Mouse (Mus musculus) limb, embryonic 12.5 days (tissue): ENCODE data around the gene Clec9a. TPM values are rescaled to one million over a fixed set of nuclear protein-coding genes. Genes with fewer than 3 reads are reported as not detected.

ENCODE experiments used
- ATAC-seq: fragments of 200-750 bp; cut with Nextera tagmentation; 2 replicates; pipeline ENCODE4 v1.8.0; 2017; ENCODE audit warnings: low read depth, moderate TSS enrichment; ENCODE audit not compliant: insufficient number of reproducible peaks, insufficient read depth, low FRiP score, low TSS enrichment
- H3K27ac ChIP-seq: fragments of 300-500 bp; sonication (generic); 2 replicates; pipeline ENCODE4 v1.5.1; 2016; ENCODE audit warnings: mild to moderate bottlenecking, moderate library complexity
- H3K27me3 ChIP-seq: fragments of 300-500 bp; sonication (generic); 2 replicates; pipeline ENCODE4 v1.6.1; 2016; ENCODE audit warnings: mild to moderate bottlenecking, moderate library complexity
- H3K36me3 ChIP-seq: fragments of 300-500 bp; sonication (generic); 2 replicates; pipeline ENCODE4 v1.6.1; 2016; ENCODE audit warnings: mild to moderate bottlenecking, moderate library complexity
- H3K4me1 ChIP-seq: fragments of 300-500 bp; sonication (generic); replicated peaks from 2 replicates; pipeline ENCODE4 v1.6.1; 2016
- H3K4me2 ChIP-seq: fragments of 300-500 bp; sonication (generic); 2 replicates; pipeline ENCODE4 v1.6.1; 2016; ENCODE audit warnings: mild to moderate bottlenecking, moderate library complexity
- H3K4me3 ChIP-seq: fragments of 300-500 bp; sonication (generic); replicated peaks from 2 replicates; pipeline ENCODE4 v1.5.1; 2016; ENCODE audit warnings: mild to moderate bottlenecking
- H3K9ac ChIP-seq: fragments of 300-500 bp; sonication (generic); replicated peaks from 2 replicates; pipeline ENCODE4 v1.6.1; 2016; ENCODE audit warnings: mild to moderate bottlenecking, moderate library complexity
- H3K9me3 ChIP-seq: fragments of 300-500 bp; sonication (generic); 2 replicates; pipeline ENCODE4 v1.6.1; 2016; ENCODE audit warnings: mild to moderate bottlenecking, moderate library complexity
- WGBS: fragments of 180-500 bp; shearing (Covaris S2); methylation state at CpG from one replicate; pipeline ENCODE4 v1.1.7; 2016; 5-methylcytosine and 5-hydroxymethylcytosine counted together
- polyA plus RNA-seq: library from polyadenylated mRNA; unstranded; fragments of >200 nt; fragmentation: Nextera tagmentation; extraction: Ambion mirVana; gene quantifications from 2 replicates; pipeline ENCODE4 v1.2.1, GENCODE M21; 2016

The Clec9a gene
- polyA plus RNA-seq, 1 experiment from 2014 or later = 0.10 TPM

- no peaks in the 10 kb centered on the region for H3K36me3 ChIP-seq
- H3K4me3 ChIP-seq = no peak overlapping the region
- no peak overlapping the region for H3K27ac ChIP-seq
- H3K9ac ChIP-seq = no peak overlapping the region
- no peak for ATAC-seq
- WGBS = 65% methylated on average over 5 of the region's 5 CpGs
- H3K9me3 ChIP-seq = no peaks in the 10 kb centered on the region
- H3K4me1 ChIP-seq = peaks cover 11% of the 10 kb centered on the region
- no peaks in the 10 kb centered on the region for H3K27me3 ChIP-seq
- no peak overlapping the region for H3K4me2 ChIP-seq
These were observed 16.6 kb downstream of the Clec9a start for GRCm38 (mm10) chr6:129425217-129425616.

DNA sequence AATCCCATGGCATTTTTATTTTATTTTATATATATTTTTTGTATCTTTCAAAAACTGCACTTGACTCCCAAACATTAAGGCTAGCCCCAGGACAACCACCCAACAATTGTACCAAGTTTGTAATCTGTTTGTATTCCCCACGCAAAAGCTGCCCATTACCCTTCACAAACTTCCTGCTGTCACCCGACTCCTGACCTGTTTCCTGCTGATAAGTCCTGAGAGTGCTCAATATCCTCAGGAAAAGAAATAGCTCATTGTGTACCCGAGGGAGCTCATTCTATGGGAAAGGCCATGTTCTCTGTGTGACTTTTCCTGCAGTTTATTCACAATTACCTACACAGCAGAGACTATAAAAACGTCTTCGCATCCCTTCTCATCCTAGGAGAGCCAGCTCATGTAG is 17.1 kb downstream of the Clec9a start:
- Histone ChIP-seq H3K9me3 (no peaks in the 10 kb centered on the region), H3K4me2 (no peak overlapping the region), H3K27me3 (no peaks in the 10 kb centered on the region), H3K36me3 (no peaks in the 10 kb centered on the region), H3K27ac (no peak overlapping the region), H3K4me1 (peaks cover 11% of the 10 kb centered on the region), H3K9ac (no peak overlapping the region), H3K4me3 (no peak overlapping the region)
- ATAC-seq = no peak
- 22% methylated on average over 5 of the region's 5 CpGs for WGBS

GRCm38 (mm10) chr6:129427281-129427680 is 18.6 kb downstream of the Clec9a start:
- Histone ChIP-seq H3K9ac (no peak overlapping the region), H3K36me3 (no peaks in the 10 kb centered on the region), H3K9me3 (no peaks in the 10 kb centered on the region), H3K4me2 (no peak overlapping the region), H3K4me3 (no peak overlapping the region), H3K4me1 (peaks cover 11% of the 10 kb centered on the region), H3K27ac (no peak overlapping the region), H3K27me3 (no peaks in the 10 kb centered on the region)
- 80% methylated on average over 4 of the region's 4 CpGs for WGBS
- ATAC-seq = no peak

- H3K4me2 ChIP-seq = no peak overlapping the region
- H3K27me3 ChIP-seq = no peaks in the 10 kb centered on the region
- no peak overlapping the region for H3K27ac ChIP-seq
- H3K9me3 ChIP-seq = no peaks in the 10 kb centered on the region
- H3K4me3 ChIP-seq = no peak overlapping the region
- no peak for ATAC-seq
- WGBS = 87% methylated on average over 5 of the region's 5 CpGs
- H3K9ac ChIP-seq = no peak overlapping the region
- no peaks in the 10 kb centered on the region for H3K36me3 ChIP-seq
- no peaks in the 10 kb centered on the region for H3K4me1 ChIP-seq
These were observed 25.6 kb downstream of the Clec9a start for GRCm38 (mm10) chr6:129434239-129434638.

- H3K4me2 ChIP-seq = no peak overlapping the region
- ATAC-seq = no peak
- H3K9me3 ChIP-seq = no peaks in the 10 kb centered on the region
- H3K27ac ChIP-seq = no peak overlapping the region
- no peaks in the 10 kb centered on the region for H3K27me3 ChIP-seq
- H3K9ac ChIP-seq = no peak overlapping the region
- no peak overlapping the region for H3K4me3 ChIP-seq
- H3K4me1 ChIP-seq = no peaks in the 10 kb centered on the region
- WGBS = 93% methylated on average over 3 of the region's 3 CpGs
- H3K36me3 ChIP-seq = no peaks in the 10 kb centered on the region
These were observed 27.4 kb downstream of the Clec9a start for GRCm38 (mm10) chr6:129436025-129436424.

DNA sequence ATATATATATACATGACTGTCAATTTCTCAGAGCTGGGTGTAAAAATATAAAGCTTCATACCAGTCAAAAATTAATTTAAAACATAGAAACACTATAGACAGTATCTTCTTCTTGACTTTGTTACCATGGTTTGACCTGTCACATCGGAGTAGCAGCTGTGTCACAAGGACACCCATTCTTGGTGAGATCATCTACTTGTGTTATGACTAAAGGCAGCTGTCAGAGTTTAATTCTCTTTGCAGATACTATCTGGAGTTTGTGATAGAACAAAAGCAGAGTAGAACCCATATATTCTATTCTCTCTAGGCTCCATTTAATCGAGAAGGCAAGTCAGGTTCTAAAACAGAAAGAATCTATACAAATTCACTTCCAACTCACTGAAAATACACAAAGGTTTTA is 29.4 kb downstream of the Clec9a start:
- no peaks in the 10 kb centered on the region for H3K27me3 ChIP-seq
- H3K9me3 ChIP-seq = no peaks in the 10 kb centered on the region
- H3K4me1 ChIP-seq = no peaks in the 10 kb centered on the region
- no peaks in the 10 kb centered on the region for H3K36me3 ChIP-seq
- H3K4me2 ChIP-seq = no peak overlapping the region
- no peak overlapping the region for H3K27ac ChIP-seq
- no peak overlapping the region for H3K4me3 ChIP-seq
- WGBS = 85% methylated on average over 2 of the region's 2 CpGs
- ATAC-seq = no peak
- no peak overlapping the region for H3K9ac ChIP-seq

DNA sequence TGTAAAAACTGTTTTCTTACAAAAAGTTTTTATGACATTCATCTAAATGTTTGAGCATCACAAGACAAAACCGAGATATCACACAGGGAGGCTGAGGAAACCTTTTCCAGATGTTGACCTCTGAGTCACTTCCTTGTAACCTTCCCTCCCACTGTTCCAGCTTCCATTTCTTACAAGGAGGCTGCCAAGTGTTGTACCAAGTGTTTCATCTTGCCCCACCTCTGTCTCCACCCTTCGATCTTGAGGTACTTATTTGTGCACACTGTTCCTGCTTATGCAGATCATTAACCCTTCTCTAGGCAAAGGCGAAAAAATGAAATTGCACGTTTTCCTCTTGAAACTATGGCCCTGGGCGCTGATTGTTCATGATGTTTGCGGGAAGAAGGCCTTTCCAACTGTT is 41.1 kb downstream of the Clec9a start:
- ATAC-seq = no peak
- H3K27me3 ChIP-seq = no peaks in the 10 kb centered on the region
- H3K36me3 ChIP-seq = no peaks in the 10 kb centered on the region
- no peak overlapping the region for H3K4me3 ChIP-seq
- no peaks in the 10 kb centered on the region for H3K4me1 ChIP-seq
- H3K27ac ChIP-seq = no peak overlapping the region
- WGBS = 45% methylated on average over 6 of the region's 6 CpGs
- H3K9me3 ChIP-seq = no peaks in the 10 kb centered on the region
- H3K9ac ChIP-seq = no peak overlapping the region
- H3K4me2 ChIP-seq = no peak overlapping the region

DNA sequence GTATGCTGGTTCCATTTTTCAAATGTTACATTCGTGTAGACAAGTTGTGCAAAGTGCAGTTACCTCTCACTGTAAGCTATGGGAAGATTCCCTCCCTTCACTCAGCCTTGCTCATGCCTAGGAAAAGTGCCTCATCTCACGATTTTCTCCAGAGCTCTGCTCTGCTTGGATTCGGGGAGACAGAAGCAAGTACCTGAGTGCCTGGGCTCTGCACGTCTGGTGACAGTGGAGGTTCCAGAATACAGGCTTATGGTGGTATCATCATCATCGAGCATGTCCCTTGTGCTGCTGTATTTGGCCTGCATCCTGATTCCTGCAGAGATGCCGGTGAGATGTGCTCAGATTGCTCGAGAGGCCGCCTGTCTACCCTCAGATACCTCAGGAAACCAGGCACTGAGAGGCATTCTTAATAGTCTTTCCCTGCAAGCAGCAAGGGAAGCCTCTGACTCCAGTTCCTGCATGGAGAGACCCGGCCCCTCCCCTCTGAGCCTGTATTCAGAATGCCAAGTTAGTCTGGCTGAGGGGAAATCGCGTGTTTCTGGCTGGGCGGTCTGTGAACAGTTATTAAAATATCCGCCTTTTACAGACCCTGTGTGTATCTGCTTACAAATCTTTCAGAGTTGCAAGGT is 42.9 kb downstream of the Clec9a start, which contains the start of gene Clec1a:
Gene Clec1a, minus strand, starts transcription at position 590 of the 629 bp plus-strand sequence.
- no peaks in the 10 kb centered on the region for H3K9me3 ChIP-seq
- H3K27ac ChIP-seq = no peak within 1 kb of the TSS
- WGBS = 60% methylated on average over 13 of the region's 13 CpGs
- H3K4me3 ChIP-seq = no peak within 1 kb of the TSS
- H3K4me1 ChIP-seq = no peaks in the 10 kb centered on the region
- ATAC-seq = no peak
- H3K9ac ChIP-seq = no peak within 1 kb of the TSS
- no peaks in the 10 kb centered on the region for H3K27me3 ChIP-seq
- H3K36me3 ChIP-seq = no peaks in the 10 kb centered on the region
- H3K4me2 ChIP-seq = no peak within 1 kb of the TSS

GRCm38 (mm10) chr6:129471386-129471785 is 62.7 kb downstream of the Clec9a start:
- no peak overlapping the region for H3K4me2 ChIP-seq
- H3K9ac ChIP-seq = no peak overlapping the region
- no peaks in the 10 kb centered on the region for H3K4me1 ChIP-seq
- no peak for ATAC-seq
- no peaks in the 10 kb centered on the region for H3K27me3 ChIP-seq
- no peak overlapping the region for H3K4me3 ChIP-seq
- 93% methylated on average over 6 of the region's 6 CpGs for WGBS
- no peaks in the 10 kb centered on the region for H3K36me3 ChIP-seq
- no peaks in the 10 kb centered on the region for H3K9me3 ChIP-seq
- no peak overlapping the region for H3K27ac ChIP-seq

DNA sequence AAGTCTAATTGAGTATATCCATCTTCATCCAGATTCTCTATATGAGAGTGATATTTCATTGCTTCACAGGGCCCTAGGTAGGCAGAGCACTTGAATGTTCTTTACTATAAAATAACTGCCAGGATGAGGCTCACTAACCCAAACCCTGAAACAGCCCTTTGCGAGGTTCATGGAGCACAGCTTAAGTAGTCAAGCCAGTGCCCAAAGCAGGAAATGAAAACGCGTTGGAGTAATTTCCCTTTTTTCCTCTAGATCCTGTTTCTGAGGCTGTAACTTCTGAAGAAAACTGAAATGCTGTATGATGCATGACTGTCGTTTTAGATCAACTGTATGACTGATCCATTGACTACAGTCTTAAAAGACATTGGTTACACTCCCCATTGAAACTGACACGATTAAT is 64.0 kb downstream of the Clec9a start:
- H3K9ac ChIP-seq = no peak overlapping the region
- H3K27me3 ChIP-seq = no peaks in the 10 kb centered on the region
- H3K4me2 ChIP-seq = no peak overlapping the region
- no peak overlapping the region for H3K27ac ChIP-seq
- ATAC-seq = no peak
- H3K9me3 ChIP-seq = no peaks in the 10 kb centered on the region
- no peaks in the 10 kb centered on the region for H3K4me1 ChIP-seq
- no peaks in the 10 kb centered on the region for H3K36me3 ChIP-seq
- no peak overlapping the region for H3K4me3 ChIP-seq
- 64% methylated on average over 5 of the region's 5 CpGs for WGBS
